Comparison of ENCODE assay signal across 16 mouse cellular contexts in the genomic region with DNA sequence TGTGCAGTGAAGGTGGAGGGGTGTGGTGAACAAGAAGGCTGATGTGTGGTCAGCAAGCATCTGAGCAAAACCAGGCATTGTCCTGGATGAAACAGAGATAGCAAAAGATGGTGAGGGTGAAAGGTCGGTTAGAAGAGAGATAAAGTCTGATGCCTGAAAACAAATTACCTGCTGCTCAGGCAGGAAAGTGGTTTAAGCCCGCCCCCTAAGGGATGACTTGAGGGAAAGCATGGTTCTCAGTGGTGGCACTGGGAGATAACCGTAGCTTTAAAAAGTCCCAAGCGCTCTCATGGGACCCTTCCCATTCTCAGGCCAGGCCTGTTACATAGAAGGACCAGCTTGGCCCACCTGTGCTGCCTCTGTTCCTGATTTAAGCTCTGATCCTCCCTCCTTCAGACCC.
DNase-seq lines count a peak whose midpoint lies in the region; ATAC-seq and TF ChIP-seq lines count a peak whose summit lies in the region.
"Had no signal": no experiment of that assay in that cellular context is flagged by ENCODE, and none has a peak within 500 bp of the region (broad histone marks: within the 10 kb centered on the region; RNA-seq: fewer than 3 reads in every experiment).

No protein-coding gene starts in this region.

- no peak for ATAC-seq in kidney, postnatal 0 days (replicated peaks; ENCODE audit: low FRiP score, low read depth)
- ATAC-seq: hindbrain, postnatal 0 days had no signal

- TF ChIP-seq POLR2A in heart, adult 2 months (IDR thresholded peaks at IDR 0.05; ENCODE audit: insufficient read depth, low read depth, low read length): no peak
- no peak for TF ChIP-seq POLR2A in kidney, adult 2 months (IDR thresholded peaks at IDR 0.05; ENCODE audit: low read depth, low read length)
- no peak for TF ChIP-seq POLR2A in CH12.LX (IDR thresholded peaks at IDR 0.05; ENCODE audit: low read depth, low read length)

- no peaks in the 10 kb centered on the region; the same call in 1 of the 2 replicates for H3K79me2 ChIP-seq in heart, adult 2 months (replicated peaks; ENCODE audit: control insufficient read depth, insufficient read depth, low read length)
- no peaks in the 10 kb centered on the region for H3K79me2 ChIP-seq in CH12.LX (replicated peaks; ENCODE audit: control insufficient read depth, extremely low read depth, insufficient read depth, poor library complexity, severe bottlenecking)

- peak; percentile 34 for TF ChIP-seq RAD21 in CH12.LX (IDR thresholded peaks at IDR 0.05; ENCODE audit: low read depth, low read length)

- in situ Hi-C loops in CH12.LX (cut with MboI; ENCODE audit: low pct_ligation_motif_present, low pct_unique_long_range_greater_than_20kb, low sequenced_read_pairs): no loop called here

- H3K4me3 ChIP-seq in heart, adult 2 months: no peak overlapping the region
- no peak overlapping the region for H3K4me3 ChIP-seq in kidney, postnatal 0 days (replicated peaks; ENCODE audit: low read depth, low read length)
- no peak overlapping the region for H3K4me3 ChIP-seq in kidney, adult 2 months (ENCODE audit: insufficient read depth, low read depth, low read length)
- no peak overlapping the region for H3K4me3 ChIP-seq in CH12.LX (replicated peaks in 1 of 3; ENCODE audit: low read depth in 2 of 3, low read length in 2 of 3, poor library complexity in 1 of 3)
- H3K4me3 ChIP-seq: embryonic facial prominence, embryonic 13.5 days; limb, embryonic 12.5 days; megakaryocyte, embryonic 14.5 days had no signal

- H3K9me3 ChIP-seq in kidney, postnatal 0 days (replicated peaks; ENCODE audit: low read length): no peaks in the 10 kb centered on the region
- H3K9me3 ChIP-seq in CH12.LX (replicated peaks; ENCODE audit: low read length): no peaks in the 10 kb centered on the region
- H3K9me3 ChIP-seq: embryonic facial prominence, embryonic 13.5 days; limb, embryonic 12.5 days had no signal

- no peak overlapping the region for H3K4me2 ChIP-seq in kidney, postnatal 0 days (ENCODE audit: low read length)
- H3K4me2 ChIP-seq in CH12.LX (ENCODE audit: insufficient read depth, low read depth, poor library complexity, severe bottlenecking): no peak overlapping the region
- H3K4me2 ChIP-seq: embryonic facial prominence, embryonic 13.5 days; limb, embryonic 12.5 days had no signal

- intact Hi-C loops in heart, adult 2 months (cut with DNase I): no loop called here

- no peak for TF ChIP-seq EP300 in heart, adult 2 months (IDR thresholded peaks at IDR 0.05; ENCODE audit: insufficient read depth, low read depth, low read length)
- no peak for TF ChIP-seq EP300 in CH12.LX (IDR thresholded peaks at IDR 0.05; ENCODE audit: low read length)

- peaks cover 7% of the 10 kb centered on the region for H3K4me1 ChIP-seq in heart, adult 2 months (ENCODE audit: control insufficient read depth, insufficient read depth, low read length)
- H3K4me1 ChIP-seq in kidney, postnatal 0 days (replicated peaks; ENCODE audit: insufficient read depth, low read length): no peaks in the 10 kb centered on the region
- H3K4me1 ChIP-seq in kidney, adult 2 months (ENCODE audit: control insufficient read depth, insufficient read depth, low read length): no peaks in the 10 kb centered on the region
- peaks cover 2 to 25% of the 10 kb centered on the region in 2 experiments; a peak in 2 of 4 replicates for H3K4me1 ChIP-seq in CH12.LX (ENCODE audit: control insufficient read depth in 1 of 2, insufficient read depth in 2 of 2)

- no peak overlapping the region for H3K9ac ChIP-seq in heart, adult 2 months (ENCODE audit: low read depth, low read length)
- H3K9ac ChIP-seq in kidney, postnatal 0 days (ENCODE audit: low read depth, low read length): no peak overlapping the region
- H3K9ac ChIP-seq in CH12.LX (ENCODE audit: insufficient read depth, low read depth): no peak overlapping the region
- H3K9ac ChIP-seq: embryonic facial prominence, embryonic 13.5 days; limb, embryonic 12.5 days had no signal

- no peaks in the 10 kb centered on the region for H3K36me3 ChIP-seq in heart, adult 2 months (ENCODE audit: control insufficient read depth, insufficient read depth, low read length)
- H3K36me3 ChIP-seq in kidney, postnatal 0 days (ENCODE audit: insufficient read depth, low read length): no peaks in the 10 kb centered on the region
- no peaks in the 10 kb centered on the region for H3K36me3 ChIP-seq in kidney, adult 2 months (ENCODE audit: control insufficient read depth, insufficient read depth, low read length)
- H3K36me3 ChIP-seq in CH12.LX (replicated peaks in 1 of 2; ENCODE audit: control insufficient read depth in 1 of 2, insufficient read depth in 1 of 2, low read length in 1 of 2): peaks cover 0 to 68% of the 10 kb centered on the region in 2 experiments
- H3K36me3 ChIP-seq: embryonic facial prominence, embryonic 13.5 days; limb, embryonic 12.5 days had no signal

- no peak overlapping the region; the same call in none of the 2 replicates for H3K27ac ChIP-seq in heart, adult 2 months
- no peak overlapping the region for H3K27ac ChIP-seq in kidney, postnatal 0 days
- no peak overlapping the region for H3K27ac ChIP-seq in kidney, adult 2 months (ENCODE audit: insufficient read depth, low read depth, low read length)
- H3K27ac ChIP-seq in CH12.LX (ENCODE audit: insufficient read depth, low read depth): no peak overlapping the region
- H3K27ac ChIP-seq: embryonic facial prominence, embryonic 13.5 days; hindbrain, postnatal 0 days; limb, embryonic 12.5 days had no signal

- 71% methylated on average over 4 of the region's 4 CpGs for WGBS in heart, adult 2 months
- 45% methylated on average over 4 of the region's 4 CpGs for WGBS in kidney, postnatal 0 days
- WGBS in kidney, adult 2 months: 76% methylated on average over 4 of the region's 4 CpGs

- peak; percentile 43 for TF ChIP-seq CTCF in heart, adult 2 months (IDR thresholded peaks at IDR 0.05)
- peak; percentile 31; the same call in 1 of the 2 replicates for TF ChIP-seq CTCF in kidney, postnatal 0 days (IDR thresholded peaks at IDR 0.05; ENCODE audit: low read depth)
- TF ChIP-seq CTCF in kidney, adult 2 months (conservative IDR thresholded peaks at IDR 0.05; ENCODE audit: insufficient read depth, insufficient read length, low read depth, low read length): no peak
- TF ChIP-seq CTCF in CH12.LX (conservative IDR thresholded peaks at IDR 0.05 in 1 of 2, IDR thresholded peaks at IDR 0.05 in 1 of 2; ENCODE audit: low read depth in 2 of 2, low read length in 2 of 2): peak in 1 of 2 experiments; percentile 33; a peak in 1 of 4 replicates

- dilution Hi-C loops in CH12.LX (cut with MboI; ENCODE audit: extremely low pct_ligation_motif_present, extremely low pct_unique_long_range_greater_than_20kb, low sequenced_read_pairs): no loop called here

- no peaks in the 10 kb centered on the region for H3K27me3 ChIP-seq in heart, adult 2 months (ENCODE audit: control insufficient read depth, insufficient read depth, low read length)
- H3K27me3 ChIP-seq in kidney, postnatal 0 days (ENCODE audit: insufficient read depth, low read length): no peaks in the 10 kb centered on the region
- no peaks in the 10 kb centered on the region for H3K27me3 ChIP-seq in kidney, adult 2 months (replicated peaks; ENCODE audit: control insufficient read depth, insufficient read depth, low read length)
- no peaks in the 10 kb centered on the region for H3K27me3 ChIP-seq in CH12.LX (replicated peaks)
- H3K27me3 ChIP-seq: embryonic facial prominence, embryonic 13.5 days; limb, embryonic 12.5 days; megakaryocyte, embryonic 14.5 days had no signal

- DNase-seq in heart, adult 2 months: no peak
- DNase-seq in heart, postnatal 4 days: no peak
- no peak for DNase-seq in kidney, postnatal 0 days (ENCODE audit: low spot score)
- no peak for DNase-seq in kidney, adult 2 months
- DNase-seq in CH12.LX (ENCODE audit: extremely low read depth): no peak
- DNase-seq in embryo, embryonic 11 days: peak; percentile 46
- DNase-seq in right cerebral cortex, postnatal 4 days: no peak
- DNase-seq: cerebellum, adult 9-11 months; gastrocnemius, postnatal 36 days; kidney, postnatal 10 days; layer of hippocampus, postnatal 36 days; lung, adult 18-20 months had no signal

TF ChIP-seq in CH12.LX, 34 proteins besides CTCF, POLR2A, EP300 and RAD21:
- no peak for TF ChIP-seq MAFK (IDR thresholded peaks at IDR 0.05; ENCODE audit: insufficient replicate concordance, low read length)
- TF ChIP-seq KAT2A (IDR thresholded peaks at IDR 0.05; ENCODE audit: insufficient replicate concordance, low read length): no peak
- no peak for TF ChIP-seq ZKSCAN1 (IDR thresholded peaks at IDR 0.05; ENCODE audit: borderline replicate concordance, low read depth, low read length)
- no peak for TF ChIP-seq NELFE (IDR thresholded peaks at IDR 0.05; ENCODE audit: low read depth, low read length)
- TF ChIP-seq UBTF (IDR thresholded peaks at IDR 0.05; ENCODE audit: low read depth, low read length): no peak
- no peak for TF ChIP-seq ZMIZ1 (IDR thresholded peaks at IDR 0.05; ENCODE audit: low read depth, low read length)
- no peak for TF ChIP-seq SIN3A (IDR thresholded peaks at IDR 0.05; ENCODE audit: low read length)
- TF ChIP-seq BHLHE40 (IDR thresholded peaks at IDR 0.05; ENCODE audit: low read depth, low read length): no peak
- TF ChIP-seq GABPA (IDR thresholded peaks at IDR 0.05; ENCODE audit: insufficient replicate concordance, low read depth, low read length): no peak
- TF ChIP-seq PAX5 (IDR thresholded peaks at IDR 0.05; ENCODE audit: low read length): no peak
- TF ChIP-seq RCOR1 (conservative IDR thresholded peaks at IDR 0.05; ENCODE audit: low read depth, low read length): no peak
- TF ChIP-seq MAZ (IDR thresholded peaks at IDR 0.05; ENCODE audit: low read depth, low read length): no peak
- no peak for TF ChIP-seq ELF1 (IDR thresholded peaks at IDR 0.05; ENCODE audit: low read depth, low read length)
- no peak for TF ChIP-seq MEF2A (IDR thresholded peaks at IDR 0.05; ENCODE audit: borderline replicate concordance, low read depth, low read length)
- TF ChIP-seq E2F4 (IDR thresholded peaks at IDR 0.05; ENCODE audit: insufficient replicate concordance, low read depth, low read length): no peak
- no peak for TF ChIP-seq CHD1 (IDR thresholded peaks at IDR 0.05; ENCODE audit: low read depth, low read length)
- TF ChIP-seq NRF1 (IDR thresholded peaks at IDR 0.05; ENCODE audit: low read depth, low read length): no peak
- no peak for TF ChIP-seq ZNF384 (IDR thresholded peaks at IDR 0.05; ENCODE audit: low read depth, low read length)
- no peak for TF ChIP-seq TBP (conservative IDR thresholded peaks at IDR 0.05; ENCODE audit: low read depth, low read length)
